Mouse (Mus musculus): ENCODE measurements at regions not wholly inside any gene's neighbourhood (a gene's known extent, or its start where the extent isn't known, plus 50 kb on each side); places are given as distances from the start of the nearest gene placed in this dataset.
A peak's percentile ranks its signal among the peaks of the same experiment; 100 is the strongest.

- DNase-seq (ENCODE audit: extremely low spot score, low spot score) = no peak
Measured at GRCm38 (mm10) chr7:133244601-133245000, 120.4 kb upstream of the Ctbp2 start.

GRCm38 (mm10) chr7:133234326-133234725 is 110.2 kb upstream of the Ctbp2 start:
- no peak for DNase-seq (ENCODE audit: extremely low spot score, low spot score)

- DNase-seq (ENCODE audit: extremely low spot score, low spot score) = no peak
Measured at GRCm38 (mm10) chr7:133232889-133233441, 108.8 kb upstream of the Ctbp2 start.

- no peak for DNase-seq (ENCODE audit: extremely low spot score, low spot score)
Measured at GRCm38 (mm10) chr7:133230806-133231205, 106.7 kb upstream of the Ctbp2 start.

GRCm38 (mm10) chr7:133223948-133224652 is 99.9 kb upstream of the Ctbp2 start:
- no peak for DNase-seq (ENCODE audit: extremely low spot score, low spot score)

- DNase-seq (ENCODE audit: extremely low spot score, low spot score) = no peak
Measured at GRCm38 (mm10) chr7:133212328-133212727, 88.2 kb upstream of the Ctbp2 start.

- no peak for DNase-seq (ENCODE audit: extremely low spot score, low spot score)
Measured at GRCm38 (mm10) chr7:133205704-133206103, 81.5 kb upstream of the Ctbp2 start.

GRCm38 (mm10) chr7:133204485-133204884 is 80.3 kb upstream of the Ctbp2 start:
- no peak for DNase-seq (ENCODE audit: extremely low spot score, low spot score)

GRCm38 (mm10) chr7:133203933-133204332 is 79.8 kb upstream of the Ctbp2 start:
- DNase-seq (ENCODE audit: extremely low spot score, low spot score) = no peak

GRCm38 (mm10) chr7:133202092-133202880 is 78.1 kb upstream of the Ctbp2 start:
- DNase-seq (ENCODE audit: extremely low spot score, low spot score) = no peak

GRCm38 (mm10) chr7:133199046-133199445 is 74.9 kb upstream of the Ctbp2 start:
- no peak for DNase-seq (ENCODE audit: extremely low spot score, low spot score)

GRCm38 (mm10) chr7:133189880-133190462 is 65.8 kb upstream of the Ctbp2 start:
- no peak for DNase-seq (ENCODE audit: extremely low spot score, low spot score)

- peak; percentile 53 for DNase-seq (ENCODE audit: extremely low spot score, low spot score)
Measured at GRCm38 (mm10) chr7:133185931-133186601, 61.9 kb upstream of the Ctbp2 start.

GRCm38 (mm10) chr7:133184905-133185594 is 60.9 kb upstream of the Ctbp2 start:
- DNase-seq (ENCODE audit: extremely low spot score, low spot score) = no peak

GRCm38 (mm10) chr7:133181388-133181787 is 57.2 kb upstream of the Ctbp2 start:
- DNase-seq (ENCODE audit: extremely low spot score, low spot score) = no peak

GRCm38 (mm10) chr7:133177179-133177575 is 53.0 kb upstream of the Ctbp2 start:
- no peak for DNase-seq (ENCODE audit: extremely low spot score, low spot score)

- no peak for DNase-seq (ENCODE audit: extremely low spot score, low spot score)
Measured at GRCm38 (mm10) chr7:133176256-133177178, 52.4 kb upstream of the Ctbp2 start.

All from neural tube, embryonic 10.5 days (tissue).